Mouse (Mus musculus) heart, embryonic 12.5 days (tissue): ENCODE data around the gene Hspb3. TPM values are rescaled to one million over a fixed set of nuclear protein-coding genes. Genes with fewer than 3 reads are reported as not detected.
A peak's percentile ranks its signal among the peaks of the same experiment; 100 is the strongest.

Experiments used
- ATAC-seq: fragments of 200-750 bp; cut with Nextera tagmentation; 2 replicates; pipeline ENCODE4 v1.8.0; 2017; ENCODE audit warnings: moderate TSS enrichment, moderate library complexity; ENCODE audit not compliant: insufficient number of reproducible peaks, low FRiP score
- H3K27ac ChIP-seq: fragments of 300-500 bp; sonication (generic); 2 replicates; pipeline ENCODE4 v1.5.1; 2016; ENCODE audit warnings: mild to moderate bottlenecking, moderate library complexity; ENCODE audit not compliant: poor library complexity, severe bottlenecking
- H3K27me3 ChIP-seq: fragments of 300-500 bp; sonication (generic); replicated peaks from 2 replicates; pipeline ENCODE4 v1.6.1; 2016; ENCODE audit warnings: mild to moderate bottlenecking, moderate library complexity
- H3K36me3 ChIP-seq: fragments of 300-500 bp; sonication (generic); 2 replicates; pipeline ENCODE4 v1.6.1; 2016; ENCODE audit warnings: mild to moderate bottlenecking, moderate library complexity
- H3K4me1 ChIP-seq: fragments of 300-500 bp; sonication (generic); replicated peaks from 2 replicates; pipeline ENCODE4 v1.6.1; 2016; ENCODE audit warnings: mild to moderate bottlenecking
- H3K4me2 ChIP-seq: fragments of 300-500 bp; sonication (generic); 2 replicates; pipeline ENCODE4 v1.6.1; 2016; ENCODE audit warnings: mild to moderate bottlenecking, moderate library complexity
- H3K4me3 ChIP-seq: fragments of 300-500 bp; sonication (generic); 2 replicates; pipeline ENCODE4 v1.5.1; 2016; ENCODE audit warnings: mild to moderate bottlenecking
- H3K9ac ChIP-seq: fragments of 300-500 bp; sonication (generic); 2 replicates; pipeline ENCODE4 v1.6.1; 2016; ENCODE audit warnings: mild to moderate bottlenecking, moderate library complexity
- H3K9me3 ChIP-seq: fragments of 300-500 bp; sonication (generic); replicated peaks from 2 replicates; pipeline ENCODE4 v1.6.1; 2016; ENCODE audit warnings: mild to moderate bottlenecking, moderate library complexity
- WGBS: fragments of 180-500 bp; shearing (Covaris S2); methylation state at CpG from one replicate; pipeline ENCODE4 v1.1.7; 2016; 5-methylcytosine and 5-hydroxymethylcytosine counted together
- polyA plus RNA-seq: library from polyadenylated mRNA; unstranded; fragments of >200 nt; fragmentation: Nextera tagmentation; extraction: Ambion mirVana; gene quantifications from 2 replicates; pipeline ENCODE4 v1.2.1, GENCODE M21; 2016

Hspb3 gene
- polyA plus RNA-seq, 1 experiment from 2014 or later = 55.3 TPM

- no peak overlapping the region for H3K4me3 ChIP-seq
- 66% methylated on average over 17 of the region's 17 CpGs for WGBS
- peaks cover 10% of the 10 kb centered on the region for H3K4me1 ChIP-seq
- H3K27me3 ChIP-seq = no peaks in the 10 kb centered on the region
- no peak for ATAC-seq
- no peak overlapping the region for H3K4me2 ChIP-seq
- no peak overlapping the region for H3K9ac ChIP-seq
- H3K36me3 ChIP-seq = no peaks in the 10 kb centered on the region
- no peak overlapping the region for H3K27ac ChIP-seq
- no peaks in the 10 kb centered on the region for H3K9me3 ChIP-seq
Observed at GRCm38 (mm10) chr13:113635799-113636222, 27.7 kb downstream of the Hspb3 start.

- peaks cover 10% of the 10 kb centered on the region for H3K4me1 ChIP-seq
- H3K9me3 ChIP-seq = no peaks in the 10 kb centered on the region
- H3K9ac ChIP-seq = no peak overlapping the region
- H3K36me3 ChIP-seq = no peaks in the 10 kb centered on the region
- H3K4me2 ChIP-seq = peak overlapping the region; percentile 27; the same call in 1 of the 2 replicates
- no peak overlapping the region for H3K4me3 ChIP-seq
- H3K27ac ChIP-seq = no peak overlapping the region
- ATAC-seq = no peak
- 39% methylated on average over 15 of the region's 15 CpGs for WGBS
- no peaks in the 10 kb centered on the region for H3K27me3 ChIP-seq
Observed at GRCm38 (mm10) chr13:113634732-113635481, 28.6 kb downstream of the Hspb3 start.

GRCm38 (mm10) chr13:113632506-113632905 lies 31.0 kb downstream of the Hspb3 start:
- no peak overlapping the region for H3K9ac ChIP-seq
- H3K4me1 ChIP-seq = peaks cover 10% of the 10 kb centered on the region
- H3K27ac ChIP-seq = no peak overlapping the region
- no peak overlapping the region for H3K4me2 ChIP-seq
- no peak overlapping the region for H3K4me3 ChIP-seq
- no peaks in the 10 kb centered on the region for H3K9me3 ChIP-seq
- no peak for ATAC-seq
- no peaks in the 10 kb centered on the region for H3K36me3 ChIP-seq
- 59% methylated on average over 6 of the region's 6 CpGs for WGBS
- no peaks in the 10 kb centered on the region for H3K27me3 ChIP-seq

- no peak for ATAC-seq
- Histone ChIP-seq H3K4me3 (no peak overlapping the region), H3K4me2 (no peak overlapping the region), H3K27me3 (no peaks in the 10 kb centered on the region), H3K9me3 (no peaks in the 10 kb centered on the region), H3K9ac (no peak overlapping the region), H3K27ac (no peak overlapping the region), H3K36me3 (no peaks in the 10 kb centered on the region), H3K4me1 (no peaks in the 10 kb centered on the region)
- 74% methylated on average over 8 of the region's 8 CpGs for WGBS
Observed at GRCm38 (mm10) chr13:113627601-113628000, 35.9 kb downstream of the Hspb3 start.

- H3K27me3 ChIP-seq = no peaks in the 10 kb centered on the region
- H3K27ac ChIP-seq = no peak overlapping the region
- H3K9ac ChIP-seq = no peak overlapping the region
- H3K4me1 ChIP-seq = peaks cover 5% of the 10 kb centered on the region; the same call in 1 of the 2 replicates
- no peak for ATAC-seq
- H3K4me3 ChIP-seq = no peak overlapping the region
- no peaks in the 10 kb centered on the region for H3K36me3 ChIP-seq
- H3K4me2 ChIP-seq = no peak overlapping the region
- H3K9me3 ChIP-seq = no peaks in the 10 kb centered on the region
- WGBS = 71% methylated on average over 8 of the region's 8 CpGs
Observed at GRCm38 (mm10) chr13:113622865-113623255, 40.6 kb downstream of the Hspb3 start.

- H3K4me1 ChIP-seq = peaks cover 7% of the 10 kb centered on the region
- 46% methylated on average over 11 of the region's 11 CpGs for WGBS
- H3K27me3 ChIP-seq = no peaks in the 10 kb centered on the region
- H3K4me2 ChIP-seq = no peak overlapping the region
- H3K9me3 ChIP-seq = no peaks in the 10 kb centered on the region
- ATAC-seq = no peak
- H3K36me3 ChIP-seq = no peaks in the 10 kb centered on the region
- no peak overlapping the region for H3K9ac ChIP-seq
- no peak overlapping the region for H3K27ac ChIP-seq
- no peak overlapping the region for H3K4me3 ChIP-seq
Observed at GRCm38 (mm10) chr13:113622122-113622864, 41.2 kb downstream of the Hspb3 start.

GRCm38 (mm10) chr13:113619003-113619402 lies 44.5 kb downstream of the Hspb3 start:
- no peaks in the 10 kb centered on the region for H3K27me3 ChIP-seq

GRCm38 (mm10) chr13:113617891-113618823 lies 45.3 kb downstream of the Hspb3 start, which contains the start of gene Snx18:
Gene Snx18, minus strand, starts transcription at chr13:113618564.
- under 1% methylated on average over 107 of the region's 119 CpGs for WGBS
- Histone ChIP-seq H3K4me1 (peaks cover 34% of the 10 kb centered on the region), H3K9ac (peak within 1 kb of the TSS; percentile 91)

More at GRCm38 (mm10) chr13:113619003-113619402, 44.5 kb downstream of the Hspb3 start:
- Histone ChIP-seq H3K4me3 (no peak overlapping the region), H3K27ac (no peak overlapping the region), H3K4me2 (no peak overlapping the region), H3K36me3 (no peaks in the 10 kb centered on the region), H3K9ac (no peak overlapping the region), H3K9me3 (no peaks in the 10 kb centered on the region), H3K4me1 (peaks cover 25% of the 10 kb centered on the region)
- WGBS = 53% methylated on average over 9 of the region's 9 CpGs
- ATAC-seq = no peak

GRCm38 (mm10) chr13:113617338-113617890 lies 46.1 kb downstream of the Hspb3 start:
- Histone ChIP-seq H3K9me3 (no peaks in the 10 kb centered on the region), H3K4me2 (peak overlapping the region; percentile 80), H3K4me1 (peaks cover 41% of the 10 kb centered on the region), H3K27me3 (no peaks in the 10 kb centered on the region), H3K36me3 (0 out of 2 replicates have a peak, but pooled peaks cover 2% of the 10 kb centered on the region), H3K27ac (peak overlapping the region; percentile 82), H3K4me3 (peak overlapping the region; percentile 80), H3K9ac (peak overlapping the region; percentile 91)
- no peak for ATAC-seq
- 10% methylated on average over 49 of the region's 49 CpGs for WGBS

More at GRCm38 (mm10) chr13:113617891-113618823, 45.3 kb downstream of the Hspb3 start, which contains the start of gene Snx18:
- Histone ChIP-seq H3K4me2 (peak within 1 kb of the TSS; percentile 80), H3K4me3 (peak within 1 kb of the TSS; percentile 80), H3K9me3 (no peaks in the 10 kb centered on the region), H3K27ac (peak within 1 kb of the TSS; percentile 82), H3K36me3 (no peaks in the 10 kb centered on the region), H3K27me3 (no peaks in the 10 kb centered on the region)
- peak; percentile 90 for ATAC-seq

GRCm38 (mm10) chr13:113616751-113617337 lies 46.6 kb downstream of the Hspb3 start:
- Histone ChIP-seq H3K4me3 (peak overlapping the region; percentile 80), H3K9ac (peak overlapping the region; percentile 91), H3K36me3 (0 out of 2 replicates have a peak, but pooled peaks cover 3% of the 10 kb centered on the region), H3K9me3 (no peaks in the 10 kb centered on the region), H3K27me3 (no peaks in the 10 kb centered on the region), H3K4me1 (peaks cover 47% of the 10 kb centered on the region), H3K4me2 (peak overlapping the region; percentile 80), H3K27ac (peak overlapping the region; percentile 79)
- 48% methylated on average over 24 of the region's 24 CpGs for WGBS
- no peak for ATAC-seq
